Mouse (Mus musculus) E14TG2a.4 (cell line): ENCODE measurements around the gene Cep19.

ENCODE experiments used
- CTCF ChIP-seq: conservative IDR thresholded peaks from 2 replicates; pipeline ENCODE4 v1.5.1; 2014; ENCODE audit warnings: low read length
- NANOG ChIP-seq: IDR thresholded peaks from 2 replicates; pipeline ENCODE4 v1.6.1; 2014; ENCODE audit warnings: borderline replicate concordance, low read length, mixed read lengths

DNA sequence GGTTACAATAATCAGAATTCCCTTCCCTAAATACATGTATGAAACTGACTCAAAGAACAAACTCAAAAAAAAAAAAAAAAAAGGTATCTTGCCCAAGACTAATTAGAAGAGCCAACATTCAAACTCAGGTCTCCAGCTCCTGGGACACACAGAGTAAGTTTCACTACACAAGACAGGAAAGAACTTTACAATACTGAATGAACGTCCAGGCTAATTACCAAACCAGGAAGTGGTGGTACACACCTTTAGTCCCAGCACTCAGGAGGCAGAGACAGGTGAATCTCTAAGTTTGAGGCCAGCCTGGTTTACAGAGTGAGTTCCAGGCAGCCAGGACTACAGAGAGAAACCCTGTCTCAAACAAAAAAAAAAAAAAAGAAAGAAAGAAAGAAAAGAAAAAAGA is 23.8 kb upstream of the Cep19 start:
- TF ChIP-seq CTCF, result no peak
- no peak for TF ChIP-seq NANOG
